Mouse (Mus musculus) gastrocnemius, postnatal 25 days (tissue): Measurements from ENCODE around the gene Etl4. TPM values are rescaled to one million over a fixed set of nuclear protein-coding genes. Genes with fewer than 3 reads are reported as not detected.
"Not testable (repeated sequence)": the region's sequence is repeated elsewhere in the genome, so short reads cannot be mapped to it uniquely, and the experiment has no call there.

ENCODE experiments used
- DNase-seq: peaks from one replicate; pipeline ENCODE4 v3.0.0; 2022
- total RNA-seq, 2 experiments: library from RNA; stranded (reverse); gene quantifications; 1 replicate in 1 of 2; 2 replicates in 1 of 2; pipeline ENCODE4 v1.2.3; 2021

The Etl4 gene
- total RNA-seq, 2 experiments from 2014 or later = 23.6 to 43.0 TPM

- DNase-seq = no peak
Observed at GRCm38 (mm10) chr2:20167566-20167965, 258.0 kb downstream of the Etl4 start.

- no peak for DNase-seq
Observed at GRCm38 (mm10) chr2:20168156-20168555, 258.6 kb downstream of the Etl4 start.

GRCm38 (mm10) chr2:20176456-20177184 lies 267.0 kb downstream of the Etl4 start:
- not testable (repeated sequence) for DNase-seq

- not testable (repeated sequence) for DNase-seq
Observed at GRCm38 (mm10) chr2:20177236-20177635, 267.7 kb downstream of the Etl4 start.

GRCm38 (mm10) chr2:20180561-20180960 lies 271.0 kb downstream of the Etl4 start:
- not testable (repeated sequence) for DNase-seq

- DNase-seq = not testable (repeated sequence)
Observed at GRCm38 (mm10) chr2:20187223-20187622, 277.6 kb downstream of the Etl4 start.

GRCm38 (mm10) chr2:20203011-20203410 lies 293.4 kb downstream of the Etl4 start:
- DNase-seq = no peak

- DNase-seq = no peak
Observed at GRCm38 (mm10) chr2:20206647-20207046, 297.1 kb downstream of the Etl4 start.

- no peak for DNase-seq
Observed at GRCm38 (mm10) chr2:20208683-20209194, 299.2 kb downstream of the Etl4 start.

- no peak for DNase-seq
Observed at GRCm38 (mm10) chr2:20209359-20209758, 299.8 kb downstream of the Etl4 start.

- DNase-seq = no peak
Observed at GRCm38 (mm10) chr2:20216275-20216674, 306.7 kb downstream of the Etl4 start.

- no peak for DNase-seq
Observed at GRCm38 (mm10) chr2:20216686-20217437, 307.3 kb downstream of the Etl4 start.

GRCm38 (mm10) chr2:20231371-20231770 lies 321.8 kb downstream of the Etl4 start:
- no peak for DNase-seq

GRCm38 (mm10) chr2:20248043-20248664 lies 338.6 kb downstream of the Etl4 start:
- no peak for DNase-seq

GRCm38 (mm10) chr2:20249403-20249802 lies 339.8 kb downstream of the Etl4 start:
- peak; percentile 6 for DNase-seq

GRCm38 (mm10) chr2:20276124-20276523 lies 366.5 kb downstream of the Etl4 start:
- DNase-seq = no peak

GRCm38 (mm10) chr2:20281903-20282302 lies 372.3 kb downstream of the Etl4 start:
- no peak for DNase-seq

GRCm38 (mm10) chr2:20284425-20284824 lies 374.8 kb downstream of the Etl4 start:
- DNase-seq = no peak

GRCm38 (mm10) chr2:20290982-20291740 lies 381.6 kb downstream of the Etl4 start:
- DNase-seq = no peak

- no peak for DNase-seq
Observed at GRCm38 (mm10) chr2:20291741-20292110, 382.1 kb downstream of the Etl4 start.

- DNase-seq = no peak
Observed at GRCm38 (mm10) chr2:20293336-20293735, 383.8 kb downstream of the Etl4 start.

GRCm38 (mm10) chr2:20294596-20294995 lies 385.0 kb downstream of the Etl4 start:
- no peak for DNase-seq
